Mouse (Mus musculus) liver, embryonic 18 days (tissue): ENCODE data around the gene Cnot8. TPM values are rescaled to one million over a fixed set of nuclear protein-coding genes. Genes with fewer than 3 reads are reported as not detected.

Experiments
- polyA plus RNA-seq: library from polyadenylated mRNA; depleted of rRNA; stranded (reverse); fragments of >200 nt; gene quantifications from 2 replicates; pipeline ENCODE4 v1.2.3, GENCODE M21; 2012; rRNA removed

Gene Cnot8
- 28.6 and 29.8 TPM in 2 replicates for polyA plus RNA-seq

DNA sequence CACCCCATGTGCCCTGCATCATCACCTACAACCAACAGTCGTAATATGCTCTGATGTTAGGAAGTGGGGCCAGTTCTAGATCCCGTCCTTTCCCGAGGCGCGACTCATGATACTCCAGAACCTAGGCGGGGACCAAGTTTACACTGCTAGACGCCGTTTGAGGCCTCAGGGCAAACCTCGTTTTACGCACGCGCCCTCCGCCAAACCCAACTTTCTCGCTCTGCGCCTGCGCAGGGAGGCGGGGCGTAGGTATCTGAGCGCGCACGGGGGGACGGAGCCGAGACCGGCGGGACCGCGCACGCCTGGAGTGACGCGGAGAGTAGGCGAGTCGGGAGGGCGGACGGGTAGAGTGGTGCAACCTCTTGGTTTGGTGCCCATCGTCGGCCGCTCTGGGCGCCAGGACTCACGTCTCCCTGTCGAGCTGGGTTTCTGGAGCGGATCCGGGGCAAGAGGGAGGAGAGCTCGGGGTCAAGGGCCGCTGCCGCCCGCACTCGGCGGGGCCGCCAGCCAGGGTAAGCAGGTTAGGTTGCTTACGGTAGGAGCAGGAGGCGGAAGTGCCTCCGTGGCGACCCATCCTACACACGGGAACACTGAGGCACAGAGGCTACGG lies at the start of gene Cnot8:
Cnot8 (plus strand) TSS at position 457 of the 610 bp plus-strand sequence.

DNA sequence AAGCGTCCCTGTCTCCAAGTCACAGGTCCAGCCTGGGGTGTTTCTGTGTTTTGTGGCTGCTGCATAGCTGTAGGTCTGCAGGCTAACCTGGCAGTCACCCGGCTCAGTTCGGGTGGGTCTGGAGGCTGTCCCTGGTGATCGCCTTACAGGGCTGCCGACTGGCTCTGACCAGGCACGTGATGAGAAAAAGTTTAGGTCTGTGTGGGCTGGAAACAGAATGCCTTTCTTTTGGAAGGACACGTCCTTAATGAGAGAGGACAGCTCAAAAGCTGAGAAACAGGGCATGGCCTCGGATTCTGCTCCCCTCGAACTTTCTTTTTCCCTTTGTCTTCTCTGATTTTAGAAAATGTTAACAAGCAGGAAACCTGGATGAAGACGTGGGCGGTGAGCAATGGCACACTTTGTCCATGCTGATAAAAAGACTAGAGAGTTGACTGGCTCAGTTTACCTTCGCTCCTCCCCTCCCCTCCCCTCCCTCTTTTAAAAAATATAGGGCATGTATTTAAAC lies 10.9 kb upstream of the Cnot8 start, which contains the start of gene Gm12248:
Gm12248 (minus strand) TSS at position 114 of the 508 bp plus-strand sequence.

Other genes with a start within 250 kb of the Cnot8 start
- gene Larp1, start 95.1 kb upstream of the Cnot8 start, polyA plus RNA-seq = 15.2 and 19.5 TPM in 2 replicates
- gene Gm12248, start 11.0 kb upstream of the Cnot8 start, polyA plus RNA-seq = not detected in 2 replicates
- gene Gemin5, start 64.4 kb downstream of the Cnot8 start, polyA plus RNA-seq = 3.7 and 4.3 TPM in 2 replicates
- gene Mrpl22, start 67.5 kb downstream of the Cnot8 start, polyA plus RNA-seq = 64.9 and 66.3 TPM in 2 replicates
- gene Igtp, start 95.4 kb downstream of the Cnot8 start, polyA plus RNA-seq = 43.5 and 49.2 TPM in 2 replicates
- 19.0 and 22.2 TPM in 2 replicates for gene Irgm2, start 95.5 kb downstream of the Cnot8 start, polyA plus RNA-seq
- gene 4930438A08Rik, start 170.6 kb downstream of the Cnot8 start, polyA plus RNA-seq = 4.8 and 5.6 TPM in 2 replicates
- gene Zfp692, start 202.9 kb downstream of the Cnot8 start, polyA plus RNA-seq = 11.8 and 14.3 TPM in 2 replicates
- 16.4 and 17.9 TPM in 2 replicates for gene Zfp672, start 226.2 kb downstream of the Cnot8 start, polyA plus RNA-seq
- gene Sh3bp5l, start 226.6 kb downstream of the Cnot8 start, polyA plus RNA-seq = 7.4 and 8.4 TPM in 2 replicates